Mouse (Mus musculus) embryonic facial prominence, embryonic 12.5 days (tissue): ENCODE measurements at regions not wholly inside any gene's neighbourhood (a gene's known extent, or its start where the extent isn't known, plus 50 kb on each side); places are given as distances from the start of the nearest gene placed in this dataset.

Experiments used
- ATAC-seq: fragments of 200-750 bp; cut with Nextera tagmentation; 2 replicates; pipeline ENCODE4 v1.8.0; 2017; ENCODE audit not compliant: insufficient number of reproducible peaks, insufficient read depth, low FRiP score, low TSS enrichment
- H3K27ac ChIP-seq: fragments of 300-500 bp; sonication (generic); 2 replicates; pipeline ENCODE4 v1.5.1; 2016; ENCODE audit warnings: mild to moderate bottlenecking
- H3K27me3 ChIP-seq: fragments of 300-500 bp; sonication (generic); 2 replicates; pipeline ENCODE4 v1.6.1; 2016; ENCODE audit warnings: mild to moderate bottlenecking, moderate library complexity
- H3K36me3 ChIP-seq: fragments of 300-500 bp; sonication (generic); 2 replicates; pipeline ENCODE4 v1.6.1; 2016; ENCODE audit warnings: mild to moderate bottlenecking
- H3K4me1 ChIP-seq: fragments of 300-500 bp; sonication (generic); 2 replicates; pipeline ENCODE4 v1.6.1; 2016
- H3K4me2 ChIP-seq: fragments of 300-500 bp; sonication (generic); replicated peaks from 2 replicates; pipeline ENCODE4 v1.6.1; 2016; ENCODE audit warnings: mild to moderate bottlenecking, moderate library complexity
- H3K4me3 ChIP-seq: fragments of 300-500 bp; sonication (generic); 2 replicates; pipeline ENCODE4 v1.5.1; 2016; ENCODE audit warnings: mild to moderate bottlenecking
- H3K9ac ChIP-seq: fragments of 300-500 bp; sonication (generic); 2 replicates; pipeline ENCODE4 v1.6.1; 2016; ENCODE audit warnings: mild to moderate bottlenecking, moderate library complexity
- H3K9me3 ChIP-seq: fragments of 300-500 bp; sonication (generic); 2 replicates; pipeline ENCODE4 v1.6.1; 2016; ENCODE audit warnings: mild to moderate bottlenecking, moderate library complexity
- WGBS: fragments of 180-500 bp; shearing (Covaris S2); methylation state at CpG from one replicate; pipeline ENCODE4 v1.1.7; 2016; 5-methylcytosine and 5-hydroxymethylcytosine counted together

DNA sequence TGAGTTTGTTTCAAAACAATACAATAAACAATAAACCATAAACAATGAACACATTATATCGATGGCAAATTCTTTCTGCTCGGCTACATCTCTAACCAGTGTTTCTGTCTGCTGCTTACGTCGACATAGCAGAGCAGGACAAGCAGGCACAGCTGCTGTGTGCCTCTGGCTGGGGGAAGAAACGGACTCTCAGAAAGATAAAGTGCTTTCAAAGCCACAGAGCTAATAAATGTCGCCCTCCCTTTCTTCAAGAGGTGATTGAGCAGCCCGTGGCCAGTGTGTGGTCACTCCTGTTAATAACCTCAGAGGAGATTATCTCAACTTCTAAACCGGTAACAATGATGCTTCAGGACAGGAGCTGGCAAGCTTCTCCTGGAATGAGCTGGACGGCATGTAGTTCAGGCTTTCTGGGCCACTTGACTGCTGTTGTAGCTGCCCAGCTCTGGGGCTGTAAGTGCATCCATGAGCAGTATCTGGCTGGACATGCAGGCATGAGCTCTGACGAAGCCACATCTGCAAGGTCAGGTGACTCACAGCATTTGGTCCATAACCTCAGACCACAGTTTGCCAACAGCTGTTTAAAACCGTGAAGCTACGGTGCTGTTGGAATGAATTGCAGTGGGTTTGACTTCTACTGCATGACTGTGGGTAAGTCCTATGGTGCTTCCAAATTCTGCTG is 55.6 kb downstream of the Evx1 start:
- ATAC-seq = no peak
- Histone ChIP-seq H3K36me3 (no peaks in the 10 kb centered on the region), H3K27ac (no peak overlapping the region), H3K9ac (no peak overlapping the region), H3K4me2 (no peak overlapping the region), H3K27me3 (no peaks in the 10 kb centered on the region), H3K9me3 (no peaks in the 10 kb centered on the region), H3K4me1 (no peaks in the 10 kb centered on the region), H3K4me3 (no peak overlapping the region)
- WGBS = 58% methylated on average over 12 of the region's 12 CpGs

DNA sequence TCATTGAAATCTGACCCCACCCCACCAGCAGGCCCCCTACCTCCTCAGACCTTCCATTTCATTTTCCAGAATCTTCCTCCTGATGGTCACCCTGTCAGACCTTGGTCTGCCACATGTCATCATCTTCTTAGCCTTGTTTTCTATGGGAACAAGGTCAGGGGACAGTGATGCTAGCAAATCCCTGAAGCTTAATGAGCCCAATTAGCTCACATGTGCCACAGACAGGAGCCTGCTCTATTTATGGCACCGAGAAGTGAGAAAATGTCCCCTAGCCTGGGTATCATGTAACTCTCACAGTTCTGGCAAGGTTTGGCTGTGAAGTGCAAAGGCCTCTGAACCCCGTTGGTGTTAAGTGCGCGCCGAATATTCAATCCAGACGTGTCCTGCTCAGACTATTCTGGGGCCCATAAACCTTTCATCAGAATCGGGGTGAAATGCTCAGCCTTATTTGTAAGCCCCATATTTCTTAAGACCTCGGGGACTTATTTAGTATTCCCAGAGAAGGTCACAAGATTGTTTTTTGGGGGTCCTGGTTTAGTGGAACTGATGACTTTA is 57.6 kb downstream of the Evx1 start:
- Histone ChIP-seq H3K27me3 (no peaks in the 10 kb centered on the region), H3K9me3 (no peaks in the 10 kb centered on the region), H3K4me3 (no peak overlapping the region), H3K36me3 (no peaks in the 10 kb centered on the region), H3K27ac (no peak overlapping the region), H3K4me1 (no peaks in the 10 kb centered on the region), H3K9ac (no peak overlapping the region), H3K4me2 (no peak overlapping the region)
- no peak for ATAC-seq
- WGBS = 81% methylated on average over 8 of the region's 8 CpGs

- Histone ChIP-seq H3K27me3 (no peaks in the 10 kb centered on the region), H3K9ac (no peak overlapping the region), H3K36me3 (no peaks in the 10 kb centered on the region), H3K27ac (no peak overlapping the region), H3K4me1 (no peaks in the 10 kb centered on the region), H3K4me2 (no peak overlapping the region), H3K9me3 (no peaks in the 10 kb centered on the region), H3K4me3 (no peak overlapping the region)
- ATAC-seq = no peak
- 79% methylated on average over 3 of the region's 3 CpGs for WGBS
These were observed 65.8 kb downstream of the Evx1 start for GRCm38 (mm10) chr6:52379146-52379545.

DNA sequence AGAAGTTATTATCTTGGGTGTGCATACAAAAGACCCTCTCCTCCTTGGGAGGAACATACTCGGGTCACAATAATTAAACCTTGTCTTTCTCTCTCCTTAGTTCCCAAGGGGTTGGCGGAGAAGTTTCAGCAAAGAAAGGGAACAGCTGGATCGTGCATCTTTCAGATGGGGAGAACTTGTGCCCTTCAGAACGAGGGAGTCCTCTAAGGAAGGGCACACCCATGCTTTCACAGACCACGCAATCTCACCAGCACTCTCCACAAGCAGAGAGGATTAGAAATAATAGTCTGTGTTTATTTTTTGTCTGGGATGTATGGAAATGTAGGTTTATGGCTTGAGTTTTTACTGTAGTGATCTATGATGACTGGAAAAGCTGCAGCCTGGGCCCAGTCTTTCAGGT is 66.3 kb downstream of the Evx1 start:
- H3K27me3 ChIP-seq = no peaks in the 10 kb centered on the region
- H3K4me2 ChIP-seq = no peak overlapping the region
- H3K4me3 ChIP-seq = no peak overlapping the region
- no peak overlapping the region for H3K9ac ChIP-seq
- H3K27ac ChIP-seq = no peak overlapping the region
- ATAC-seq = no peak
- no peaks in the 10 kb centered on the region for H3K9me3 ChIP-seq
- no peaks in the 10 kb centered on the region for H3K4me1 ChIP-seq
- H3K36me3 ChIP-seq = no peaks in the 10 kb centered on the region
- WGBS = 55% methylated on average over 5 of the region's 5 CpGs

DNA sequence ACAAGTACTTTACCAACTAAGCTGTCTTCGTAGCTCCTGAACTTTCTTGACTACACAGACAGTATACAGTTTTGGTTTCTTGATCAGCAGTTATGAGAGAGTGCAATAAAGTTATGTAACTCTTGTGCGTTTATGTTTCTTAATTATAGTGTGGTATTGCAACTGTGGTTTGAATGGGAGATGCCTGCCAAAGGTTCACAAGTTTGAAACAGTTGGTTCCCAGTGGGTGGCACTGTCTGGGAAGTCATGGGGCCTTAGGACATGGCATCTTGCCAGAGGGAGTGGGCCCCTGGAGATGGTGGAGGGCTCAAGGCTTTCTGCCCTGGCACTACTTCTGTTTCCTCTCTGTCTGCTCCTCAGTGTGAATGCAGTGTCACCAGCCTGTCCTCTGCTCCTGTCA is 71.7 kb downstream of the Evx1 start:
- Histone ChIP-seq H3K36me3 (no peaks in the 10 kb centered on the region), H3K4me3 (no peak overlapping the region), H3K4me1 (no peaks in the 10 kb centered on the region), H3K27me3 (no peaks in the 10 kb centered on the region), H3K4me2 (no peak overlapping the region), H3K27ac (no peak overlapping the region), H3K9ac (no peak overlapping the region), H3K9me3 (no peaks in the 10 kb centered on the region)
- 85% methylated on average over 2 of the region's 2 CpGs for WGBS
- no peak for ATAC-seq

- no peaks in the 10 kb centered on the region for H3K9me3 ChIP-seq
- 77% methylated on average over 5 of the region's 5 CpGs for WGBS
These were observed 88.1 kb downstream of the Evx1 start for GRCm38 (mm10) chr6:52401404-52401803.

DNA sequence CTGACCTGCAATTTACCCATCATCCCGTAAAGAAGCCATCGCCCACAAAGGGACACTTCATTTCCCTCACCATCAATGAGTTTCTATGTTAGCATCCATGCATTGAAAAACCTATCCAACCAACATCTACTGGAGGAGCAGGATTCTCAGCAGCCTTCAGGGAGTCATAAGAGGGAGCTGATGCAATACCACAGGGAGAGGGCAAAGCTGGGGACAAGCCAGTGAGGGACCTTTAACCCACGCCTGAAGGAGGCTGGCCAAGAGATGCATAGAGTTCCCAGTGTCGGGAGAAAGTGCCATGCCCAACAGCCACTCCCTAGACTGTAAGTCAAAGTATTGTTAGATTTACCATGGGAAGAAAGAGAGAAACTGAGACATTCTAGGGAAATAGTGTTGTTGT is 96.7 kb downstream of the Evx1 start:
- Histone ChIP-seq H3K4me1 (no peaks in the 10 kb centered on the region; the same call in 1 of the 2 replicates), H3K27ac (no peak overlapping the region), H3K4me2 (no peak overlapping the region), H3K27me3 (no peaks in the 10 kb centered on the region), H3K9me3 (no peaks in the 10 kb centered on the region), H3K36me3 (no peaks in the 10 kb centered on the region), H3K9ac (no peak overlapping the region), H3K4me3 (no peak overlapping the region)
- ATAC-seq = no peak
- 83% methylated on average over 4 of the region's 4 CpGs for WGBS

More at GRCm38 (mm10) chr6:52401404-52401803, 88.1 kb downstream of the Evx1 start:
- no peak for ATAC-seq
- Histone ChIP-seq H3K4me3 (no peak overlapping the region), H3K27ac (no peak overlapping the region), H3K4me2 (no peak overlapping the region), H3K36me3 (no peaks in the 10 kb centered on the region), H3K4me1 (no peaks in the 10 kb centered on the region), H3K27me3 (no peaks in the 10 kb centered on the region), H3K9ac (no peak overlapping the region)

DNA sequence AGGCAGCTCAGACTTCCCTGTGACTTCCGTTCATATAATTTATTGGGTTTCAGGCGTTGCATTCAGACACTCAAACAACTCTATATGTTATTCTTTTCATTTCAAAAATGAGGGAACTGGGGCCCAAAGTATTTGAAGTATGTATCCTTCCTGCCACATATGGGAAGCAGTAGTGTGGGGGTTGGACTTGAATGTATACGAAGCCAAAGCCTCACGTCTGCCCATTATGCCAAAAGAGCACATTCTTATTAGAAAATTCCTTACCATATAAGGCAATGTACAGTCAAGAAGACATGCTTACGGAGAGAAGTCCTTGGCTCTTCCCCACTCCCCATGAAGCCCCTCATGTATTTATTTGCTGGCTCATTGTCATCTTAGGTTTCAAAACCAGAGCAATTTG is 97.4 kb downstream of the Evx1 start:
- Histone ChIP-seq H3K9me3 (no peaks in the 10 kb centered on the region), H3K9ac (no peak overlapping the region), H3K4me1 (no peaks in the 10 kb centered on the region; the same call in 1 of the 2 replicates), H3K4me2 (no peak overlapping the region), H3K36me3 (no peaks in the 10 kb centered on the region), H3K27ac (no peak overlapping the region), H3K27me3 (no peaks in the 10 kb centered on the region), H3K4me3 (no peak overlapping the region)
- no peak for ATAC-seq
- WGBS = 58% methylated on average over 5 of the region's 5 CpGs

DNA sequence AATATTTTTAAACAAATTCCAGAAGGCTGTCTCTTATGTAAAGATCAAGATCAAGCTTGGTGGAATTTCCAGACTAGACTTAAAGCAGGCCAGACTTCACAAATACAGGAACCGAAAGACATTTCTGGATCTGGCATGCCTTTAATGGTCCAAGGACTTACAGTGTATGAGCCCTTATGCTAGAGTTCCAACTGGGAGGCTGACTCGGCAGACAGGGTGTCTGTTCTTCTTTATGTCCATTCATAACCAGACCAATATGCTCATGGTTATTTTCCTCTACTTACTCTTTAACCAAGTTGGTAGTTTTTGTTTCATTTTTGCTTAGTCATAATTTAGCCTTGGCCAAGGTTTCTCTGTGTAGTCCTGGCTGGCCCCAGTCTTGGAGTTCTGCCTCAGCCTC is 98.0 kb downstream of the Evx1 start:
- Histone ChIP-seq H3K36me3 (no peaks in the 10 kb centered on the region), H3K27me3 (no peaks in the 10 kb centered on the region), H3K4me2 (no peak overlapping the region), H3K4me3 (no peak overlapping the region), H3K9ac (no peak overlapping the region), H3K4me1 (no peaks in the 10 kb centered on the region; the same call in 1 of the 2 replicates), H3K27ac (no peak overlapping the region), H3K9me3 (no peaks in the 10 kb centered on the region)
- WGBS = 84% methylated on average over 2 of the region's 2 CpGs
- no peak for ATAC-seq

GRCm38 (mm10) chr6:52413639-52414038 is 100.3 kb downstream of the Evx1 start:
- no peaks in the 10 kb centered on the region for H3K36me3 ChIP-seq
- H3K4me1 ChIP-seq = peaks cover 12% of the 10 kb centered on the region
- H3K4me3 ChIP-seq = no peak overlapping the region
- no peak overlapping the region for H3K4me2 ChIP-seq
- H3K27ac ChIP-seq = no peak overlapping the region
- no peaks in the 10 kb centered on the region for H3K9me3 ChIP-seq
- H3K9ac ChIP-seq = no peak overlapping the region
- 90% methylated on average over 4 of the region's 4 CpGs for WGBS
- no peaks in the 10 kb centered on the region for H3K27me3 ChIP-seq
- ATAC-seq = no peak

- H3K4me2 ChIP-seq = no peak overlapping the region
- no peaks in the 10 kb centered on the region for H3K9me3 ChIP-seq
- H3K27me3 ChIP-seq = no peaks in the 10 kb centered on the region
- no peak overlapping the region for H3K27ac ChIP-seq
- H3K4me3 ChIP-seq = no peak overlapping the region
- no peak for ATAC-seq
- peaks cover 15% of the 10 kb centered on the region for H3K4me1 ChIP-seq
- no peak overlapping the region for H3K9ac ChIP-seq
- no peaks in the 10 kb centered on the region for H3K36me3 ChIP-seq
- 83% methylated on average over 14 of the region's 14 CpGs for WGBS
These were observed 102.1 kb downstream of the Evx1 start for GRCm38 (mm10) chr6:52415341-52415946.

GRCm38 (mm10) chr6:52416491-52416890 is 103.2 kb downstream of the Evx1 start:
- Histone ChIP-seq H3K4me1 (peaks cover 15% of the 10 kb centered on the region), H3K9me3 (no peaks in the 10 kb centered on the region), H3K27ac (no peak overlapping the region), H3K27me3 (no peaks in the 10 kb centered on the region), H3K4me2 (no peak overlapping the region), H3K36me3 (no peaks in the 10 kb centered on the region), H3K4me3 (no peak overlapping the region), H3K9ac (no peak overlapping the region)
- no peak for ATAC-seq
- WGBS = 82% methylated on average over 3 of the region's 3 CpGs
